Mouse (Mus musculus): ENCODE results near the gene Fcamr.

DNA sequence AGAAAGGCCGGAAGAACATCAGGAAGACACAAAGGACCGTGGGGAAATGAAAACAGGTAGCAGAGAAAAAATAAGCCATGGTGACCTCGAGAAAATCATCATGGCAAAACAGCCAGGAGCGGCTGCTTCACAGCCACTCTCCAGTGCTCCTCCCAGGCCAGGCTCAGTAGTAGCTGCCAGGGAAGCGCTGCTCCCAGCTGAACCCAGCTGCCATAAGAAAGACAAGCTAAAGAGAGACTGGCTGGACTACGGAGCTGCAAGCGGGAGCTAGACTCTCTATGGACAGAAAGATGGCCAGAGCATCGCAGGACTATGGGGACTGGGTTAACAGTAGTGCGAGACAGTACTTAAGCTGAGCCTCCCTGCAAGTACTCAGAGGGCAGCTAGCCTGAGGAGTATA, 54.1 kb downstream of the Fcamr start:
- TF ChIP-seq POLR2A (IDR thresholded peaks at IDR 0.05; ENCODE audit: low read depth, low read length): no peak
- TF ChIP-seq CTCF (IDR thresholded peaks at IDR 0.05; ENCODE audit: borderline replicate concordance, insufficient read depth, low read length): no peak
